Mouse (Mus musculus): Measurements from ENCODE around the gene Ncor2.

Gene Ncor2

DNA sequence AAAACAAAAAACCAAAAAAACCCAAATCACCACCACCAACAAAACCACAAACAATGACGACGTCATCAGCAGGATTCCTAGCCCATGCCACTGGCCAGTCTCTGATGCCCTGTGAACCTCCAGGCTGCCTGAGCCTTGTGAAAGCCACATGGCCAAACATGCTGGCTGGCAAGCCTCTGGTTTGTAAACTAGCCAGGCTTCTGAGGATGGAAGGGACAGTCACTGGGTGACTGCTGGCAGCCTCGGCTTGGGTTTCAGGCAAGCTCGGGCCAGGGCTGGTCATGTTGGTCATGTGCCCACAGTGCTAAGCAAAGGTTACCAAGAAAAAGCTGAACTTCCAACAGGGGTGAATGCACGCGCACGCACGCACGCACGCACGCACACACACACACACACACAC lies 157.7 kb downstream of the Ncor2 start:
- in situ Hi-C loops (cut with MboI): no loop called here

DNA sequence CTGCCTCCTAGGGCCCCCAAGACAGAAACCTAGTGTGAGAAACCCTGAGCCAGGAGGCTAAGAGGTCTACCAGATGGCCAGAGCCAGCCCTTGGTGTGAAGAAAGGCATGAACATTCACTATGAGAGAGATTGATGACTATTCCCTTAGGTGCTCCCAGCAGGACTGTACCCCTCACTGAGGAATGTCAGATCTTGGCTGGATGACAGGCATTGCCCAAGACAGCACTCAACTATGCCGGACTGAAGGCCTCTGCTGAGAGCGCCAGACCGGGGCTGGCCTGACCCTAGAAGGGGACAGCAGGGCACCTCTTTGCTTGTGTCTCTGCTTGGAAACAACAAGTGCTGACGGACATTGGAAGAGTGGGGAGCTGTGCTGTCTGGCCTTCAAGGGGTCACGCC lies 159.9 kb downstream of the Ncor2 start:
- in situ Hi-C loops (cut with MboI): no loop called here

DNA sequence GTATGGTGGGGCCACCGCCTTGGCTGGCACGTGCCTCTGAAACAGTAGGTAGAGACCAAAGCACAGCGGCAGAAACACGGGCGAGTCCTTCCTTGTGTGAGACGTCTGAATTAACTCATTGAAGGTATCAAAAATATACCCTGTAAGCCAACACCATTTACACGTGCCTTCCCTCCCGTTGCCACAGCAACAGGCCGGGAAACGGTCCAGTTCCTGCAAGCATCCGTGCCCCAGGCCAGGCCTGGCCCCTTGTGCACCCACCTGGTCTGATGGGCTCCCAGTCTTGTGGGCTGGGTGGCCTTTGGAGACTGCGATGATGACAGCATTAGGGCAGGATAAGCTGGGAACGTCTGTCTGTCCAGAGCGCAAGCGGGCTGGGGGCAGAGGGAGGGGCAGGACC lies 161.7 kb downstream of the Ncor2 start:
- in situ Hi-C loops (cut with MboI): no loop called here

DNA sequence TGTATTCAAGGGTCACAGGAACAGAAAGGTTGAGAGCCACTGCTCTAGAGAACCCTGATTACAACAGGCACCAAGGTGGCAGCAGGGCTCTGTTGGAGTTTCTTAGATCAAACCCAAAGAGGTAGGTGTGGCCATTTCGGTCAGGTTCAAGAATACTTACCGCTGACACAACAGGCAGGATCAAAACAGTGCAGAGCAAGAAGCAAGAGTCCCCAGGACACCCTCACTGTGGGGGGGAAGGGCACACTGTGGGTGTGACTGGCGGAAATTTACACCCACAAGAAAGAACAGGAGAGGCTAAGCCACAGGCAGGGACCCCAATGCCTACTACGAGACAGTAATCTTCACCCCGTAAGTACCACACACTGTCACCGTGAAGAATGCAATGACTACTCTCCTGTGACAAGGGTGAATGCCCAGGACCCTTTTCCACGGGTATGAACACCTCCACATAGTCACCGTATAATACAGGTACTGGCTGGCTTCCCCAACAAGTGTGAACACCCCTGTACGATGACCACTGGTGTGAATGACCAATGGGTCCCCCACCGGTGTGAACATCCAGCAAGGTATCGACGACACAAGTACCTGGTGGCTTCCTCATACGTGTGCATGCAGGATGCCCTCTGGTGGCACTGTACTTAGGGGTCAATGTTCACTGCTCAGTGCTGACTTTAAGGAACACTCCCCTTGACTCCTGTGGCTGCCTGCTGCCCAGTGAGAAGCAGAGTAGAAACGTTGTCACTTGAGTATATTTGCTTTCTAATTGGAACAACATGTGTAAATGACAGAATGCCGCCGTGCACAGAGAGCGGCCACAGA lies 162.4 kb downstream of the Ncor2 start:
- in situ Hi-C loops (cut with MboI): no loop called here

DNA sequence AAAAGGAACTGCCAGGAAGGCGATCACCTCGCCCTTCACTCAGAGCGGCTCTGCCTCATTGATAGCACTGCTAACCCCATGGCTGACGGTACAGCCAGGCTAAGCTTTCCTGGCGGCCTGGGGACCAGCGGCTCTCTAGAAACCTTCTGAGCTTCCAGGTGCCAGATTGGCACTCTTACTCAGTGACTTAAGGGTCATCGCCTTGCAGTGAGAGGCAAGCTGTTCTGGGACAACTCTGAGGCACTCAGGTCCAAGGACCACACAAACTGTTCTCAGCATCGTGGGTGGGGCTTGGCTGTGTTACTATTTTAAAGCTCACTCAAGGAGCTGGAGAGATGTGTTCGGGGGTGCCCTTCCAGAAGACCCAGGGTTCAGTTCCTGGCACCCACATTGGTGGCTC lies 163.4 kb downstream of the Ncor2 start:
- in situ Hi-C loops (cut with MboI): no loop called here

DNA sequence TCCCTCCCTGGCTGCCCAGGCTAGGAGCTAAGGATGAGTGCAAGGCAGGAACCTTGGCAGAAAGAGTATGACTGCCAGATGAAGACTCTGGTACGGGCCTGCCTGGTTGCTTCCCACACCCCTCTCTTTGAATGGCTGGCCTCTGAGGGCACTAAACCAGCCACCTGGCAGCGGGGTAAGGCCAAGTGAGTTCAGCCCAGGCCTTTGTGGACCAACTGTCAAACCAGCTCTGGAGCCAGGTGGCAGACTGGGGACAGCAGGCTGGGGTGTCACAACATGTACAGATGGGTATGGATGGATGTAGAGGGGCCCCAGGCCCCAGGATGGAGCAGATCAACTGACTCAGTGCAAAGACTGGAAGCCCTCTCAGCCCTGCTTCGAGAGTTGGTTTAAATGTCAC lies 164.0 kb downstream of the Ncor2 start:
- in situ Hi-C loops (cut with MboI): no loop called here

DNA sequence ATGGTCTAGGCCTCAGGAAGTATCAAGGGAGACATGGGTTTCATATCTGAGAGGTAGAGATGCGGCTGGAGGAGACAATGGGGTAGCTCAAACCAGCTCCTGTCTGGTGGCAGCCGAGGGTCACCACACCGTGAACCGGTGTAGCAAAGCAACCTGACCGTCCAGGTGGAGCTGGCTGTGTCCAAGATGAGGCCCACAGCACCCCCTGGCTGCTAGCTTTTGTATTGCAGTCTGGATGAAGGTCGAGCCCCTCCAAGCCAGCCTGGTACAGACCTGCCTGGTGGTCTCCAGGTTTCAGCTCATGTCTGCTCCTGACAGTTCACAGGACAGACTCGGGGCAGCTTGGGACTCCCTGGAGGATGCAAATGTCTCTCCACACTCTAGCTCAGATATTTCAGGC lies 164.5 kb downstream of the Ncor2 start:
- in situ Hi-C loops (cut with MboI): no loop called here

DNA sequence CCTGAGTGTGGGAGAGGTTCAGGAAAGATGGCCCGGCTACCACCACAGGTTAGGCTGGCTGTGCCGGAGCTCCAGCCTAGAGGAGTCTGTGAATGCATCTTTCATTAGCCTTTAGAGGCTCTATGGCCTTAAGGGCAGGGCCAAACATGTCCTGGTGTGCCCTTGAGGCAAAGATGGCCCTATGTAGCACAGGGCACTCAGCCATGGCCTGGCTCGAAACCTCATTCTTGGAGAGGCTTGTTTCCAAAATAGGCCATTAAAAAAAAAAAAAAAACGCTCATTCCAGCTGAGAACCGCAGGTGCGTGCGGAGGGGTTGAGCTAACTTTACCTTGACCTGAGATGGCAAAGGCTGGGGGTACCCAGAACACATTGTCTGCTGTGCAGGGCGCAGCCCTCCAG lies 167.4 kb downstream of the Ncor2 start:
- in situ Hi-C loops (cut with MboI): no loop called here

DNA sequence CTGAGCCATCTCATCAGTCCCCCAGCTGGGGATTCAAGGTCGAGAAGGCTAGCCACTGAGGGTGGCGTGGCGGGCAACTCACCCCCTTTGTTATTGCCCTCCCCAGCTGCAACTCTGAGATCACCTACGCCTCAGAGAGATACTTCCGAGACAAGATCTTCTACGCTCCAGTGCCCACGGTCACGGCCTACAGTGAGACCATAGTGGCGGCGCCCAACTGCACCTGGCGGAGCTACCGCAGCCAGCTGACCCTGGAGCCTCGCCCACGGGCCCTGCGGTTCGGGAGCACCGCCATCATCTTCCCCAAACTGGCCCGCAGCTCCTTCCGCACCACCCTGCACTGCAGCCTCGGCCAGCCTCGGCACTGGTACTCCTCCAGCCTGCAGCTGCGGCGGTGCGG lies 167.9 kb downstream of the Ncor2 start:
- in situ Hi-C loops (cut with MboI): no loop called here

DNA sequence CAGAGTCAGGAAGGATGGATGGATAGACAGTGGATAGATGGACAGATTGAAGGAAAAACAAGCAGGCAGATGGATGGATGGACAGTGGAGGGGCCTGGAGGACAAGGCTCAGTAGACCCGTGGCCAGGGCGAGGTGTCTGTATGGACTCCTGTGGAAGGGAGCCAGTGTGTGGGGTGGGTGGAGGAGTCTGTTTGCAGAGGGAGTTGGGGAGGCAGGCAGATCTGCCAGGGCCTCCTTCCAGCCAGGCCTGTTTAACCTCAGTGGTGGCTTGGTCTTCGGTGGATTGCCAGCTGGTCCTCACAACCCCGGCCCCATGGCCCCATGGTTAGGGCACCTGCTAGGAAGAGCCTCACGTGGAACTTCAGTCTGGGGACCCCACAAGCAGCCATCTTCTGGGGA lies 172.1 kb downstream of the Ncor2 start:
- in situ Hi-C loops (cut with MboI): no loop called here

DNA sequence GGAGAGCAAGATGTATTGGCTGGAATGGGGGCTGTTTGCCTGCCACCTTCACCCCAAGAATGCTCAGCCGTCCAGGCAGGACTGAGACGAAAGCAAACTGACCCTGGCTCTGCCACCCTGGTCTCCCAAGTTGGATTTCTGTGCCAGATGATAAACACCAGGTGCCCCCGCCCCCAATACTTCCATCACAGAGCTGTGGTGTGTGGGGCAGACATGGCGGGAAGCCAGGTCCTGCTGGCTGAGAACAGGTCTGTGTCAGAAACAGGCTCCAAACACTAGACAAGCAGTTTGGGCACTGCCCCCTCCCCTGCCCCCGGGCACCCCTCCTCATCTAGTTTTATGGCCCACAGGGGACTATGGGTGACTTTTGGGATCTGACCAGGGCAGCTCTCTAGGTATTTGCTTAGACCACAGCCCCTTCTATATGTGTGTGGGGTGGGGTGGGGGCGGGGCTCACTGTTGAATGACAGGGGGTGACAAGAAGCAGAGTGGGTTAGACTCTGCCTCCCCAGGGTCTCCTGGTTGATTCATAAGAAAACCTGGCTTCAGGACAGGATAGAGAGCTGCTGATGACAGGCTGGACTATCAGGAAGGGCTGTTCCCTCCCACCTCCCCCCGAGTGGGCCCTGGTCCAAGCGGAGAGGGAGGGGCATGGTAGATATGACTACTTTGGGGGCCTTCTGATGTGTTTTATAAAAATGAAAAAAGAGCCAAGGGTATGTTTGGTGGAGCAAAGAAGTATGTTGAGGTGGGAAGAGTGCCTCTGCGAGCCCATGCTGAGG lies 173.0 kb downstream of the Ncor2 start:
- in situ Hi-C loops (cut with MboI): no loop called here

DNA sequence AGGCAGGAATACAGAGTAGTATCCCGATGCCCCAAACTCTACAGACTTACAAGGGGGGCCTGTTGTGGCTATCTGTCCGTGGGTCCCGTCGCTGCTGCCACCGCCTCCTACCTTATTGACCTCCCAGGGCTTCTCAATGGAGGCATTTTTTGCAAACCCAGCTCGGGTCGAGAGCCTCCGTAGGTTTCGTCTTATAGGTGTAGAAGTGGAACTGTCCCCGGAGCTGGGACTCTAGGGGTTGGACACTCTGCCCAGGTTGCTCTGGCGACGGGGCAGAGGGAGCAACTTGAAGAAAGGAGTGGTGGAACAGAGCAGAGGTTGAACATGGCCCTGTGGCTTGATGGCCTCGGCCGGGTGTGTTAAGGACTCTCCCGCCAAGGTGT lies 175.2 kb downstream of the Ncor2 start:
- in situ Hi-C loops (cut with MboI): no loop called here

DNA sequence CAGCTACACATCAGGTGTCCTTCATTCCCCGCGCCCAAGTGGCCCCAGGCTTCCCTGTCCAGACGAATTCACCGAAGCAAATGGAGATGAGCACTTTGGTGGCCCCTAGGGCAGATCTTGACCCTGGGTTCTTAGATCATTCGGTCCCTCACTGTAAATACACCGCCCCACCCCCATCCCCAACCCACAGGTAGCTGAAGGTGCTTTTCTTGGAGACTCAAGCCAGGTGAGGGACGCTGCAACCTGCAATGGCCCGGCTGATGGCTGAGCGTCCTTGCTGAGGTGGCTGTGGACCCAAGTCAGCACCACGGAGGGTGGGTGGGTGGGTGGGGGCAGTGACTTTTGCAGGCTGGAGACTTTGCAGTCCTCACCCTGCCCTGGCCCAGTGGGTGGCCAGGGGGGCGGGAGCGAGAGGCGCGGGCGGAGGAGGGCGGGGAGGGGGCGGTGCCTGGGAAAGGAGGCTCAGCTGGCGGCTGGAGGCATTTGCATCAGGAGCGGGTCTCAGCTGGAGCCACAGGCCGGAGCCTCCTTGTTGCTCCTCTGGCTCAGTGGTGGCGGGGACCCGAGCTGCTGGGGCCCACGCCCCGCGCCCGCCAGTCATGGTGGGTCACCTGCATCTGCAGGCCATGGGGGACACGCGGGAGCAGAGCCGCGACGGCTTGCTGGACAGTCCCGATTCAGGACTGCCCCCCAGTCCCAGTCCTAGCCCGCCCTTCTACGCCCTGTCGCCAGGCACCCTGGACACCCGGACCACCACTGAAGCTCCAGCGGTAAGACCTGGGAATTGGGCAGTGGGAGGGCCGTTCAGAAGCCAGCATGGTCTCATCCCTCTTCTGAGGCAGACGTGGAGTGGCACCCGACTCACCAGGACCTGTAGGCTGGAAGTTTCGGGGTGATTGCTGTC lies 175.8 kb downstream of the Ncor2 start, which contains the start of gene Rflna:
Rflna (plus strand) TSS at position 253 of the 904 bp plus-strand sequence.
- in situ Hi-C loops (cut with MboI): no loop called here

DNA sequence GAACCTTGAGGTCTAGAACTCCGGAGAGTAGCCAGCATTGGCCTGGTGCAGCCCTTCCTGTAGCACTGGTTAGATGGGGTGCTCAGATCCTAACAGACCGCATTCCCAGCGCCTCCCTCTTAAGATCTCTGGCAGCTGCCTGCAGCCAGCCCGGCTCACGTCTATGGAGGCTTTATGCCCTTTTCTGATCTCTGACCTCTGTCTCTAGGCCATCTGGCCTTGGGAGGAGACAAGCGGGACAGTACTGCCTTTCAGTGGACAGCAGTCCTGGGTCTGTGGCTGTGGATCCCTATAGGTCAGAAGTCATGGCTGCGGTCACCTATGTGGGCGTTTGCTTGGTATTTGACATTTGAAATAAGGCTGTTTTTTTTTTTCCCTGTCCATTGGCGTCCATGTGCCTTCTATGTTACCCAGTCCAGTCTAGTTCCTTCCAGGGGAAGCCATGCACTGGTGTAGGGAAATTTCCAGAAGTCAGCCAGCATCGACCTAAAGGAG lies 178.2 kb downstream of the Ncor2 start:
- in situ Hi-C loops (cut with MboI): no loop called here

DNA sequence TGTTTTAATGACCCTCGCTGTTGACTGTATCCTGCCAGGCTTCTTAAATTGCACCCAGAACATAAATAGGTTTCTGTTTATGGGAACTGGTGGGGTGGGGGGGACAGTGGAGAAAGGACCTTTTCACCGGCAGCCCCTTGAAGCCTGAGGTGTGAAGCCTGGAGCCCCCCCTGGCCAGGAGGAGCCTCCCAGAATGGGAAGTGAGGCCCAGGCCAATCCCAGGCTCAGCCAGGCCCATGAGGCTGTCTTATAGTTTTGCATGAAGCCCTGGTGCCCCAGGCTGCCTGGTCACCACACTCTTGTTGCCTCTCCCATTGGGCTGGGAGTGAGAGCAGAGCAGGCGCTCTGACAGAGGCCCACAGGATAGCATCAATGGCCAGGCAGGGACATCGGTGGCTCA lies 181.1 kb downstream of the Ncor2 start:
- in situ Hi-C loops (cut with MboI): no loop called here

DNA sequence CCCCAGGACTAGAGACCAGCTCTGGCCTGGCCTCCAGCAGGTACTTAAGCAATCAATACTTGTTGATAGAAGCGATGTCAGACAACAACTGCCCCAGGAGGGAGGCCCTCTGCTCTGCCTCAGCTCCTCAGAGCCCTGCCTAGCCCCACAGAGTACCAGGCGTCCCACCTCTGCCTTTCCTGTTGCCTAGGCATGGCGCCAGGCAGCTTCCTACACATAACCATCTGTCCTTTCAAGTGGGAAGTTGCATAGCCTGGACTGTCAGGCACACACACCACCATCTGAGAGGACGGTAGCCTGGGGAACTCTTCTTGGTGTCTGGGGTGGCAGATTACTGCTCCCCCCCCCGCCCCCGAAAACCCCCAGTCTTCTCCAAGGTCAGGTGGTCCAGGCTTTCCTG lies 182.2 kb downstream of the Ncor2 start:
- in situ Hi-C loops (cut with MboI): no loop called here

DNA sequence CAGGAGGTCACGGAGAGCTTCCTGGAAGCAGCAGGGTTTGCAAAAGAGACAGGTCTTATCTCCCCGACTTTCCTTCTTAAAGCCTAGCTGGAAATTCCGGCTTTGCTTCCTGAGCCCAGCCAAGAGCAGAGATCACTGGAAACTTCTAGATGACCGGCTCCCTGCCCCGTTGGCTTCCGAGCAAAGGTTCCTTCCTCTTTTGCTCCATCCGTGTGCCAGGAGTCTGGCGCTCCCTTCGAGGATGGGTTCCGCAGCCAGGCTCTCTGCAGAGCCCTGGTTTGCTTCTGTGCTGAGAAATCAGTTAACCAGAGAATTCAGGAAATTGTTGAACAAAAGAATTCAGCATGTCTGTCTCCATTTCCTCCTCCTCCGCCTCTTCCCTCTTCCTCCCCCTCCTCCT lies 186.1 kb downstream of the Ncor2 start:
- in situ Hi-C loops (cut with MboI): no loop called here

DNA sequence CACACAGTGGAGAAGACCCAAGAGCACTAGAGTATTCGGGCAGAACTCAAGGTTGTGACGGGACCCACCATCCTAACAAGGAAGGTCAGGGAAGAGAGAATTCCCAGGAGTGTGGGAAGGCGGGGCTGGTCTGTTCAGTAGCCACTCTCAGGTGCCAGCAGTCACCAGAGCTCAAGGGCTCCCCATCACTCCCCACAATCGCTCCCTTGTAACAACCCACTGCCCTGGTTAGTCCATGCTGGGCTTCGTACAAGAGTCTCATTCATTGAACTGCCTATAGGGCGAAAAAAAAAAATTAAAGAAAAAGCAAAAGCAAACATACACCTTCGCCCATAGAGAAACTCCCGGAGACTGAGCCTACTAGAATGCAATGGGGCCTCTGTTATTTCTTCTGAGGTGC lies 186.7 kb downstream of the Ncor2 start:
- in situ Hi-C loops (cut with MboI): no loop called here

DNA sequence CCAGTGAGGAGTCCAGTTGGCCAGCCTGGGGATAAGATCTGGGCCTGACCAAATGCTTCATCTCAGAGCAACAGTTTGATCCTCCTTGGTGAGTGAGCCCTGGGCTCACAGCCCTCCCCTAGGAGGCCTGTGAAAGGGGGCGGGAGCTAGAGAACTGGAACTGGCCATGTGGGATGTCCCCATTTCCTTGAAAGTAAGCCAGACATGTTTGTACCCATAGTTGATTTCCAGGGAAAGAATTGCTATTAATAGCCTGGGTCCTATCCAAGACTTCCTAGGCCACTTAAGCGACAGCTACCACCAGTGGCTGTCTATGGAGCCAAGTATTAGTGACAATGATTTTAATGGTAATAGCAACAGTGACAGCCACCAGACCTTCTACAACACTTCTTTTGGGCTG lies 189.3 kb downstream of the Ncor2 start:
- in situ Hi-C loops (cut with MboI): no loop called here

DNA sequence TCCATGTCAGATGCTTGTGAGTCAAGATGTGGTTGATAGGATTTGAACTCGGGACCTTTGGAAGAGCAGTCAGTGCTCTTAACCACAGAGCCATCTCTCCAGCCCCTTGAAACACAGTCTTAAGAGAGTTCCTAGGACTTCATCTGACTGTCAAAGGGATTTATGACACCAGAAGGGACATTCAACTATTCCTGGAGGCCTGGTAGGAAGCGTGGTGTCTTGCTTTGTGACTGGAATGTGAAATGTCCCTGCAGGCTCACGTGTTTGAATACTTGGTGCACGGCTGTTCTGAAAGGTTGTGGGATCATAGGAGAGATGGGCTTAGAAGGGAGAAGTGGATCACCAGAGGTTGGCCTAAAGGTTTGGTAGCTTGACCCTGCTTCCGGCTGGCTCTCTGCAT lies 192.4 kb downstream of the Ncor2 start:
- in situ Hi-C loops (cut with MboI): no loop called here

DNA sequence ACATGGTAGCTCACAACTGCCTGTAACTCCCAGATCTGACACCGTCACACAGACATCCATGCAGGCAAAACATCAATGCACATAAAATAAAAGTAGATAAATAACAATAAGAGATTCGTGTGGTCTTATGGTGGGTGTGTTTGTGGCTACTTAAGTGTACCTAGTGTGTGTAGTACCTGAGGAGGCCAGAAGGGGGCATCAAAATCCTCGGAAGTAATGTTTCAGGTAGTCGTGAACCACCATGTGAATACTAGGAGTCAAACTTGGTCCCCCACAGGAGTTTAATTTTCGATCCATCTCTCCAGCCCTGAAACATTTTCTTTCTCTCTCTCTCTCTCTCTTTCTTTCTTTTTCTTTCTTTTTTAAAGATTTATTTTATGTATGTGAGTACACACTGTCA lies 192.8 kb downstream of the Ncor2 start:
- in situ Hi-C loops (cut with MboI): no loop called here

DNA sequence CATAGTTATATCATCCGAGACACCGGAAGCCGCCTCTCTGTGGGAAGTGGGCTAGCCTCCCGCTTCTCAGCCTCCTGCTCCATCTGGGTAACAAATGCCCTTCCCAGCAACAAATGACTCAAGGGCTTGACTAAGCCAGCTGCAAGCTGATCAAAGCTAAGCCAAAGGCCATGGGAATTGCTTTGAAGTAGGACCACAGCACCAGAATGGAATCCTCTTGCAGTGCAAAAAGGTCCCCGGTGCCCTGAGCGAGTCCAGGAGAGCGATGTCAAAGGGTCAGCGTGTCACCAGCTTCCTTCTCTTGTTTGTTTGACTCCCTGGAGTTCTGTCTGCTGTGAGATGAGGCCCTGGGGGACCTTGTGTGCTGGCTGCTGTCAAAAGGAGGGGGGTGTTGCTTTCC lies 209.2 kb downstream of the Ncor2 start:
- in situ Hi-C loops (cut with MboI): no loop called here

Measured in mature B cell (primary cell).